Mouse (Mus musculus) liver, embryonic 11.5 days (tissue): ENCODE measurements around the gene Nol3. TPM values are rescaled to one million over a fixed set of nuclear protein-coding genes. Genes with fewer than 3 reads are reported as not detected.

ENCODE experiments used
- ATAC-seq: fragments of 200-750 bp; cut with Nextera tagmentation; replicated peaks from 2 replicates; pipeline ENCODE4 v1.8.0; 2017; ENCODE audit warnings: moderate number of reproducible peaks, mild to moderate bottlenecking, moderate TSS enrichment, moderate library complexity; ENCODE audit not compliant: low FRiP score
- DNase-seq: peaks from one replicate; pipeline ENCODE4 v3.0.0-alpha.2; 2017; ENCODE audit warnings: low spot score
- H3K27ac ChIP-seq: fragments of 300-500 bp; sonication (generic); 2 replicates; pipeline ENCODE4 v1.5.1; 2014; ENCODE audit warnings: mild to moderate bottlenecking, low read depth, low read length, control low read depth
- H3K27me3 ChIP-seq: fragments of 300-500 bp; sonication (generic); replicated peaks from 2 replicates; pipeline ENCODE4 v1.6.1; 2014; ENCODE audit warnings: low read length, mixed read lengths; ENCODE audit not compliant: control insufficient read depth, insufficient read depth
- H3K36me3 ChIP-seq: fragments of 300-500 bp; sonication (generic); 2 replicates; pipeline ENCODE4 v1.6.1; 2014; ENCODE audit warnings: mild to moderate bottlenecking, low read length, moderate library complexity, mixed read lengths; ENCODE audit not compliant: control insufficient read depth, insufficient read depth
- H3K4me1 ChIP-seq: fragments of 300-500 bp; sonication (generic); replicated peaks from 2 replicates; pipeline ENCODE4 v1.6.1; 2014; ENCODE audit warnings: low read length, mixed read lengths; ENCODE audit not compliant: control insufficient read depth, insufficient read depth
- H3K4me2 ChIP-seq: fragments of 300-500 bp; sonication (generic); 2 replicates; pipeline ENCODE4 v1.6.1; 2014; ENCODE audit warnings: mild to moderate bottlenecking, control low read depth, moderate library complexity
- H3K4me3 ChIP-seq: fragments of 300-500 bp; sonication (generic); 2 replicates; pipeline ENCODE4 v1.5.1; 2014; ENCODE audit warnings: low read depth, low read length, control low read depth
- H3K9ac ChIP-seq: fragments of 300-500 bp; sonication (generic); 2 replicates; pipeline ENCODE4 v1.6.1; 2014; ENCODE audit warnings: low read depth, low read length, control low read depth
- H3K9me3 ChIP-seq: fragments of 300-500 bp; sonication (generic); 2 replicates; pipeline ENCODE4 v1.6.1; 2016; ENCODE audit warnings: low read length, inconsistent platforms, mixed read lengths; ENCODE audit not compliant: control insufficient read depth
- WGBS: fragments of 180-500 bp; shearing (Covaris S2); extraction: QIAGEN DNeasy Blood & Tissue Kit; methylation state at CpG from one replicate; pipeline ENCODE4 v1.1.7; 2014; 5-methylcytosine and 5-hydroxymethylcytosine counted together
- polyA plus RNA-seq: library from polyadenylated mRNA; unstranded; fragments of >200 nt; fragmentation: Nextera tagmentation; extraction: Ambion mirVana; gene quantifications from 2 replicates; pipeline ENCODE4 v1.2.1, GENCODE M21; 2014

The Nol3 gene
- polyA plus RNA-seq, 1 experiment from 2014 or later: 0.14 TPM

DNA sequence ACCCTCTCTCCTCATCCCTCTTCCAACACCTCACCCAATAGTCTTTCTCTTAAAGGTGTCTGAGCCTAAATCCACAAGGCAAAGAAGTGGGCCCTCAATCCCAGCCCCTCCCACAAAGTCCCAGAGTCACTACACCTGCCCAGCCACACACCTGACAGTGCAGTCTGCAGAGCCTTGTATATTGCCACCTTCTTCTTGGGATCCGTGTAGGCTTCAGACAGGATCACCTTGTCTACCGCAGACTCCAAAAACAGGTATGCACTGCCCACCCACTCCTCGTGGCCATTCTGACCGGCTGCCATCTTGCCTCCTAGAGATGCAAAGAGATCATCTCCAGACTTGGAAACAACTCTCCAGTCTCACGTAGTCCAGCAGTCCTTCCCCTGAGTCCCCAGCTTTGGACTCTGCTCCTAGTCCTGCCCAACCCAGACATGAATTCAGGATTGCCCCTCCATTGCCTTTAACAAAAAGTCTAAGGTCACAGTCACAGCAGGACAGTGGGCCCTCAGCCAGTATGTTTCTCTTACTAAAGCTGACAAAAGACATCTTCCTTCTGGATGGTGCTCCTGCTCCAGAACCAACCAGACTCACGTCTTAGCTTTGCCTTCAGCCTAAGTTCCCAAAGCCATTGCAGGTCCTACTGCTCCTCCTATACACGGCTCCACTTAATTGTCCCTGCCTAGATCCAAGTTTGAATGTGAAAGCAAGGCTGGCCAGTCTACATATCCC is 15.4 kb upstream of the Nol3 start:
- peaks cover 30% of the 10 kb centered on the region for H3K27me3 ChIP-seq
- peak overlapping the region; percentile 78 for H3K4me2 ChIP-seq
- DNase-seq (no peak), ATAC-seq (no peak)
- peaks cover 30% of the 10 kb centered on the region for H3K4me1 ChIP-seq
- no peaks in the 10 kb centered on the region for H3K9me3 ChIP-seq
- H3K36me3 ChIP-seq: no peaks in the 10 kb centered on the region
- H3K9ac ChIP-seq: no peak overlapping the region
- H3K27ac ChIP-seq: no peak overlapping the region
- H3K4me3 ChIP-seq: no peak overlapping the region
- 73% methylated on average over 7 of the region's 7 CpGs for WGBS

DNA sequence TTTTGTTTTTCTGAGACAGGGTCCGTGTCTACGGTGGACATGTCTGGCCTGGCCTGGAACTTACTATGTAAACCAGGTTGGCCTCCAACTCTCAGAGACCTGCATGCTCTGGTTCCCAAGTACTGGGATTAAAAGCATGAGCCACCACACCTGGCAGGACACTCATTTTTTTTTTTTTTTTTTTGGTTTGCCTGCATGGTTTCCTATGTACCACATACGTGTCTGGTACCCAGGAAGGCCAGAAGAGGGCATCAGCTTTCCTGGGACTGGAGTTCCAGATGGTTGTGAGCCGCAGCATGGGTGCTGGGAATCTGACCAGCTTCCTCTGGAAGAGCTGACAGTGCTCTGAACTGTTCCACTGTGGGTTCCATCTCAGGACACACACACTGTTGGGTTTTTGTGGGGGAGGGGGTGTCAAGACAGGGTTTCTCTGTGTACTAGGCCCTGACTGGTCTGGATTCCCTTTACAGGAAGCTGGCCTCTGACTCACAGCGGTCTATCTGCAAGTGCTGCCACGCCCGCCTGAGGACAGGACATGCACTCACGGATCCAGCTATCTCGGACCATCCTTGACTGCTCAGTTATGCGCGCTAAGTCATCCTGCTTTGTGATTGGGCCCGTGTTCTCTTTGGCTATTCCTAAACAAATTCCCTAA is 14.5 kb upstream of the Nol3 start:
- Histone ChIP-seq H3K27me3 (peaks cover 31% of the 10 kb centered on the region), H3K9me3 (peaks cover 5% of the 10 kb centered on the region; the same call in 1 of the 2 replicates), H3K36me3 (no peaks in the 10 kb centered on the region), H3K27ac (no peak overlapping the region), H3K4me1 (peaks cover 27% of the 10 kb centered on the region), H3K4me2 (no peak overlapping the region), H3K4me3 (no peak overlapping the region), H3K9ac (no peak overlapping the region)
- DNase-seq (no peak), ATAC-seq (no peak)
- WGBS: 69% methylated on average over 12 of the region's 12 CpGs

GRCm38 (mm10) chr8:105263244-105263912 is 12.6 kb upstream of the Nol3 start:
- peaks cover 32% of the 10 kb centered on the region for H3K4me1 ChIP-seq
- no peak overlapping the region; the same call in 1 of the 2 replicates for H3K9ac ChIP-seq
- ATAC-seq (no peak), DNase-seq (no peak)
- peaks cover 49% of the 10 kb centered on the region for H3K27me3 ChIP-seq
- WGBS: 43% methylated on average over 16 of the region's 16 CpGs
- H3K4me2 ChIP-seq: peak overlapping the region; percentile 81
- no peak overlapping the region for H3K27ac ChIP-seq
- H3K36me3 ChIP-seq: no peaks in the 10 kb centered on the region
- H3K9me3 ChIP-seq: peaks cover 6% of the 10 kb centered on the region; the same call in 1 of the 2 replicates
- H3K4me3 ChIP-seq: peak overlapping the region; percentile 64

DNA sequence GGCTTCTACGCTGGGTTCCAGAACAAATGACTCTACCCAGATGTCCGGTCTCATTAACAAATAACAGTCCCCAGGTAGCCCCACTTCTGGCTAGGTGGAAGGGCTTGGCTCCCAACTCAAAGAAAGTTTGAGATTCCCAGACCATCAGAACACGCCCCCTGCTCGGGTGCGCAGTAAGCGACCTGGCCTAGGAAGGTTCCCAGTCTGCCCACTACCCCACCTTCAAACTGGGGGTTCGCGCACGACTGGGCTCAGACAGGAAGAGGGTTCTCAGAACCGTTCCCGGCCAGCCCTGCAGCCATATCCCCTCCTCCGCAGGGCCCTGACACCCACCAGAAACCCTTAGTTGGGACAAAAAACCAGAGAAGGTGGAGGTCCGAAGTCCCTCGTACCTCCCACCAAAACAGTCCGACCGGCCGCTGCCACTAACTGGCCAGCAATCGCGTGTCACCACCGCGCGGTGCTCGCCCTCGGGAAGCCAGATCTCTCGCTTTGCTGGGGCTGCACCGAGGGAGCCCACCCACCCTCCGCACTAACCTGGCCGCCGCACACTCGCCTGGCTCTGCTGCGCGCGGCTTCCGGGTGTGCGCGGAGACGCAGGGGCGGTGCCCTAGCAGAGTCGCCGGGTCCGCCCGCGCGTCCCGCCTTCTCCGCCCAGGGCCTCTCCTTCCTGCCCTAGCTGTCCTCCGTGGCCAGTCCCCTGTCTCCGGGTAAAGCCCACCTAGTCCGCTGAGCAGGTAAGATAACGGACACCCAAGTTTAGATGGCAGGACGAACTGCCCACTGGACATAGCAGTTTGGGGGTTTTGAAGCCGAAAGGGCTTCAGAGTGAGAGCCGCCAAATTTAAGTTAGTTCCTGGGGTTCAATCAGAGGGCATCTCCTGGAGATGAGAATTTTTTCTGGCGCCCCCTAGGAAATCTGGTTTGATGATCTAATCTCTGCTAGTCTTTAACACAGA is 11.6 kb upstream of the Nol3 start, which contains the start of the genes Tradd and Fbxl8:
TSS of gene Tradd (minus strand) at position 586 of the 959 bp plus-strand sequence.
TSS of gene Fbxl8 (plus strand) at position 625 of the 959 bp plus-strand sequence.
- 2% methylated on average over 54 of the region's 54 CpGs for WGBS
- Histone ChIP-seq H3K4me3 (peak within 1 kb of the TSS; percentile 64), H3K4me1 (peaks cover 34% of the 10 kb centered on the region), H3K27ac (no peak within 1 kb of the TSS), H3K4me2 (peak within 1 kb of the TSS; percentile 81), H3K9me3 (peaks cover 6% of the 10 kb centered on the region; the same call in 1 of the 2 replicates), H3K36me3 (no peaks in the 10 kb centered on the region), H3K27me3 (peaks cover 49% of the 10 kb centered on the region), H3K9ac (peak within 1 kb of the TSS; percentile 75)
- peak; percentile 78 for DNase-seq
- peak; percentile 80 for ATAC-seq

GRCm38 (mm10) chr8:105265128-105265527 is 10.8 kb upstream of the Nol3 start:
- Histone ChIP-seq H3K9me3 (peaks cover 6% of the 10 kb centered on the region; the same call in 1 of the 2 replicates), H3K27me3 (peaks cover 49% of the 10 kb centered on the region), H3K36me3 (no peaks in the 10 kb centered on the region), H3K27ac (no peak overlapping the region), H3K4me2 (peak overlapping the region; percentile 81), H3K4me3 (peak overlapping the region; percentile 64), H3K9ac (peak overlapping the region; percentile 75), H3K4me1 (peaks cover 35% of the 10 kb centered on the region)
- WGBS: 13% methylated on average over 10 of the region's 10 CpGs
- ATAC-seq: 0 out of 2 replicates have a peak, but pooled peaks have one; percentile 24
- no peak for DNase-seq

DNA sequence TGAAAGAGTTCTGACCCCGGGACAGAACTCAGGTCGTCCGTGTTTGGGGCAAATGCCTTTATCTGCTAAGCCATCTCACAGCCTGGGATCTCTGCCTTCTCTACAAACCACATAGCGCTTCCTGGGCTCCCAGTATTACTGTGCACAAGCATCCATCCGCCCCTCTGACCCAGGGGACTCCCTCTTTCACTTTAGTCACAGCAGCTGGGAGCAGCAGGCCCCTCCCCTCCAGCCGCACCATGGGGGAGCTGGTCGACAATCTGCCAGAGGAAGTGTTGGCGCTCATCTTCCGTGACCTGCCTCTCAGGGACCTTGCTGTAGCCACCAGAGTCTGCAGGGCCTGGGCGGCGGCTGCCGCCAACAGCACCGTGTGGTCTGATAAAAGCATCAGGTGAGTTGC is 9.2 kb upstream of the Nol3 start:
- Histone ChIP-seq H3K27ac (no peak overlapping the region), H3K4me1 (peaks cover 35% of the 10 kb centered on the region), H3K36me3 (no peaks in the 10 kb centered on the region), H3K9me3 (peaks cover 6% of the 10 kb centered on the region; the same call in 1 of the 2 replicates), H3K9ac (no peak overlapping the region), H3K4me2 (no peak overlapping the region), H3K4me3 (no peak overlapping the region), H3K27me3 (peaks cover 62% of the 10 kb centered on the region)
- DNase-seq: no peak
- WGBS: 19% methylated on average over 13 of the region's 13 CpGs
- no peak for ATAC-seq

DNA sequence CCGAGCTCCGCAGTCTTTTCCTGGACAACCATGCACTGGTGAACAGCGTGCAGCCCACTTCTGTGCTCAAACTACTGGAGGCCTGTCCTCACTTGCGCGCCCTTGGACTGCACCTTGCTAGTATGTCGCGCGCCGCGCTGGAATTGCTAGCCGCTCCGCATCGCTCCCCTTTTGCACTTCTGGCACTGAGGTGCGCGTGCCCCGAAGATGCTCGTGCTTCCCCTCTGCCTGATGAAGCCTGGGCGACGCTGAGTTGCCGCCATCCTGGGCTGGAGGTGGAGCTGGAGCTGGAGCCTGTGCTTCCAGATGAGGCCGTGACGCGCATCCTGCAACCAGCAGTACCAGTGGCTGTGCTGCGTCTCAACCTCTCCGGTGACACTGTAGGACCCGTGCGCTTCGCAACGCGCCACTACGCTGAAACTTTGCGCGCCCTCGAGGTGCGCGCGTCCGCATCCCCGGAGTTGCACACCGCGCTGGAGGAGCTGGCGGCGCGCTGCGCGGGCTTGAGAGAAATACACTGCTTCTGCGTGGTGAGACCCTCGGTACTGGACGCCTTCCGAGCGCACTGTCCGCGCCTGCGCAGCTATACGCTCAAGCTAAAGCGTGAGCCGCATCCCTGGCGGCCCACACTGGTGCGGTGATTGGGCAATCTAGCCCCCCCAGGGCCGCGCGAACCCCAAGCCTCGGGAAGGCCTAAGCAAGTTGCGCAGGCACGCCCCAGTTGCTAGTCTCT is 7.4 kb upstream of the Nol3 start:
- DNase-seq (peak; percentile 65), ATAC-seq (peak; percentile 3; the same call in 1 of the 2 replicates)
- H3K27me3 ChIP-seq: peaks cover 79% of the 10 kb centered on the region
- peak overlapping the region; percentile 73 for H3K4me2 ChIP-seq
- peak overlapping the region; percentile 28 for H3K9ac ChIP-seq
- H3K4me3 ChIP-seq: peak overlapping the region; percentile 45
- H3K36me3 ChIP-seq: no peaks in the 10 kb centered on the region
- peaks cover 6% of the 10 kb centered on the region; the same call in 1 of the 2 replicates for H3K9me3 ChIP-seq
- WGBS: 4% methylated on average over 65 of the region's 65 CpGs
- no peak overlapping the region for H3K27ac ChIP-seq
- peaks cover 32% of the 10 kb centered on the region for H3K4me1 ChIP-seq
